Mouse (Mus musculus): ENCODE measurements around the gene Ubc. TPM values are rescaled to one million over a fixed set of nuclear protein-coding genes. Genes with fewer than 3 reads are reported as not detected.

The Ubc gene
- polyA plus RNA-seq, 1 experiment from 2014 or later = 1,368 TPM

Other genes starting within 250 kb of the Ubc start
- gene Ncor2, start 211.0 kb downstream of the Ubc start, polyA plus RNA-seq (2014; fragmentation: Nextera tagmentation; extraction: Ambion mirVana) = 29.1 and 32.8 TPM in 2 replicates
- gene Scarb1, start 49.1 kb downstream of the Ubc start, polyA plus RNA-seq (2014; fragmentation: Nextera tagmentation; extraction: Ambion mirVana) = 33.7 and 36.9 TPM in 2 replicates
- 0.28 and 0.50 TPM in 2 replicates for gene Gm10382, start 880 bp downstream of the Ubc start, polyA plus RNA-seq (2014; fragmentation: Nextera tagmentation; extraction: Ambion mirVana)
- gene Dhx37, start 43.9 kb upstream of the Ubc start, polyA plus RNA-seq (2014; fragmentation: Nextera tagmentation; extraction: Ambion mirVana) = 8.5 and 8.6 TPM in 2 replicates
- 34.5 and 40.5 TPM in 2 replicates for gene Bri3bp, start 51.4 kb upstream of the Ubc start, polyA plus RNA-seq (2014; fragmentation: Nextera tagmentation; extraction: Ambion mirVana)
- gene Aacs, start 85.6 kb upstream of the Ubc start, polyA plus RNA-seq (2014; fragmentation: Nextera tagmentation; extraction: Ambion mirVana) = 78.9 and 79.8 TPM in 2 replicates
- 5.5 and 6.2 TPM in 2 replicates for gene Tmem132b, start 141.6 kb upstream of the Ubc start, polyA plus RNA-seq (2014; fragmentation: Nextera tagmentation; extraction: Ambion mirVana)